Mouse (Mus musculus) hindbrain, embryonic 15.5 days (tissue): Measurements from ENCODE around the gene Prickle2. TPM values are rescaled to one million over a fixed set of nuclear protein-coding genes. Genes with fewer than 3 reads are reported as not detected.

Experiments
- ATAC-seq: fragments of 200-750 bp; cut with Nextera tagmentation; 2 replicates; pipeline ENCODE4 v1.8.0; 2017; ENCODE audit warnings: low read depth, moderate number of reproducible peaks, moderate TSS enrichment; ENCODE audit not compliant: low FRiP score
- H3K27ac ChIP-seq: fragments of 300-500 bp; sonication (generic); replicated peaks from 2 replicates; pipeline ENCODE4 v1.5.1; 2015; ENCODE audit warnings: mild to moderate bottlenecking, inconsistent platforms
- H3K27me3 ChIP-seq: fragments of 300-500 bp; sonication (generic); 2 replicates; pipeline ENCODE4 v1.6.1; 2015; ENCODE audit warnings: control low read depth, inconsistent platforms
- H3K36me3 ChIP-seq: fragments of 300-500 bp; sonication (generic); 2 replicates; pipeline ENCODE4 v1.6.1; 2015; ENCODE audit warnings: control low read depth, inconsistent platforms
- H3K4me1 ChIP-seq: fragments of 300-500 bp; sonication (generic); replicated peaks from 2 replicates; pipeline ENCODE4 v1.6.1; 2015; ENCODE audit warnings: control low read depth, inconsistent platforms
- H3K4me2 ChIP-seq: fragments of 300-500 bp; sonication (generic); 2 replicates; pipeline ENCODE4 v1.6.1; 2015; ENCODE audit warnings: moderate library complexity, mild to moderate bottlenecking, inconsistent platforms
- H3K4me3 ChIP-seq: fragments of 300-500 bp; sonication (generic); 2 replicates; pipeline ENCODE4 v1.5.1; 2015; ENCODE audit warnings: mild to moderate bottlenecking, inconsistent platforms
- H3K9ac ChIP-seq: fragments of 300-500 bp; sonication (generic); 2 replicates; pipeline ENCODE4 v1.6.1; 2015; ENCODE audit warnings: inconsistent platforms
- H3K9me3 ChIP-seq: fragments of 300-500 bp; sonication (generic); 2 replicates; pipeline ENCODE4 v1.6.1; 2016; ENCODE audit warnings: control low read depth, inconsistent platforms
- WGBS: fragments of 180-500 bp; shearing (Covaris S2); methylation state at CpG from one replicate; pipeline ENCODE4 v1.1.7; 2015; 5-methylcytosine and 5-hydroxymethylcytosine counted together
- polyA plus RNA-seq: library from polyadenylated mRNA; unstranded; fragments of >200 nt; fragmentation: Nextera tagmentation; extraction: Ambion mirVana; gene quantifications from 2 replicates; pipeline ENCODE4 v1.2.1, GENCODE M21; 2015

Prickle2 gene
- polyA plus RNA-seq, 1 experiment from 2014 or later, result 16.1 TPM

DNA sequence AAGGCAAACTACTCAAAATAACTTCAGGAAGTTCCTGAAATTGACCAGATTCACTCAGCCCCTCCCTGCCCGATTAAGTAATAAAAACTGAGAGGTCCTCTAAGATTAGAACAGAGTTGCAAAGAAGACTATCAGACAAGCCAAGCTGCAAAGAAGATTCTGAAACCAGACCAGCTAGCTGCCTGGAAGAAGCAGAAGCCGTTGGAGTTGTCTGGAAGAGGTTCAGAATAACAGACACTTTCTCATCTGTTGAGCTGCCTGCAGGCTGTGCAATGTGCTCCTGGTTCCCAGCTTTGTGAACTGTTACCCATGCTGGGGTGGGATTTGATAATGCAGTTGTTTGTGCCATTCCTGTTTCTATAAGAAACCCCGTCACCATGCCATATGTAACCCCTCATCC is 361.4 kb downstream of the Prickle2 start:
- Histone ChIP-seq H3K27ac (no peak overlapping the region), H3K4me1 (peaks cover 16% of the 10 kb centered on the region), H3K4me3 (no peak overlapping the region), H3K27me3 (no peaks in the 10 kb centered on the region), H3K9me3 (no peaks in the 10 kb centered on the region), H3K36me3 (no peaks in the 10 kb centered on the region), H3K9ac (no peak overlapping the region), H3K4me2 (no peak overlapping the region)
- 91% methylated on average over 3 of the region's 3 CpGs for WGBS
- no peak for ATAC-seq

Other genes starting within 250 kb of the Prickle2 start
- 0.69 and 0.74 TPM in 2 replicates for gene A730049H05Rik, start 110.3 kb upstream of the Prickle2 start, polyA plus RNA-seq
- not detected in 2 replicates for gene Gm15737, start 163.2 kb upstream of the Prickle2 start, polyA plus RNA-seq
- gene Adamts9, start 237.3 kb upstream of the Prickle2 start, polyA plus RNA-seq, result 1.6 TPM in 2 replicates